Mouse (Mus musculus): ENCODE results near the gene Hsf5. TPM values are rescaled to one million over a fixed set of nuclear protein-coding genes. Genes with fewer than 3 reads are reported as not detected.

The Hsf5 gene
- polyA plus RNA-seq, 2 experiments, result 0.02 TPM; not detected in 1

DNA sequence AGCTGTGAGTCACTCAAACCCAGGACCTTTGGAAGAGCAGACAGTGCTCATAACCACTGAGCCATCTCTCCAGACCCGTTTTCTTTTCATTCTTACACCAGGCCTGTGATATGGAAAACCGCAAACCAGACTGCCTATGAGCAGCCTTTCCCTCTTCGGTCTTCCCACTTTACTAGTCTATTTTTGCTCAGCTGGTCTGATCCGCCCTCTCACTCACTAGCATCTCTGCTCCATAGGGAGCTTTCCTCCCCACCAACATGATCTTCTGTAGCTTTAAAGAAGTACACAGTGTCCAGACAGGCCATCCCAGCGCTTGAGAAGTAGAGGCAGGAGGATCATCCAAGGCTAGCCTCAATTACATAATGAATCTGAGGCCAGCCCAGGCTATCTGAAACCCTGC, 92.0 kb downstream of the Hsf5 start:
- Histone ChIP-seq H3K4me3 (ENCODE audit: insufficient read depth in 1 of 2, low read depth in 2 of 2, low read length in 2 of 2) (no peak overlapping the region), H3K4me2 (ENCODE audit: low read depth) (peak overlapping the region; percentile 57; the same call in 1 of the 2 replicates), H3K27ac (no peak overlapping the region), H3K27me3 (ENCODE audit: control insufficient read depth, insufficient read depth, low read length) (no peaks in the 10 kb centered on the region), H3K9ac (replicated peaks) (no peak overlapping the region), H3K36me3 (replicated peaks; ENCODE audit: control insufficient read depth, insufficient read depth, low read depth) (no peaks in the 10 kb centered on the region), H3K9me3 (ENCODE audit: control insufficient read depth, low read length) (no peaks in the 10 kb centered on the region), H3K4me1 (replicated peaks; ENCODE audit: control insufficient read depth in 2 of 2, insufficient read depth in 2 of 2, low read length in 1 of 2) (peaks cover 45 to 63% of the 10 kb centered on the region in 2 experiments)
- WGBS (ENCODE audit: insufficient replicate concordance), result 70% methylated on average over 5 of the region's 5 CpGs
- ATAC-seq (ENCODE audit: insufficient read depth), result no peak
- no peak for DNase-seq (ENCODE audit: low read depth in 3 of 3, low spot score in 3 of 3)
- TF ChIP-seq CTCF (IDR thresholded peaks at IDR 0.05; ENCODE audit: low read depth) (no peak), EP300 (IDR thresholded peaks at IDR 0.05; ENCODE audit: low read depth) (no peak)

Other genes starting within 250 kb of the Hsf5 start
- 2.0 and 4.0 TPM in 2 replicates for gene Rad51c, start 212.2 kb upstream of the Hsf5 start, polyA plus RNA-seq (2012; rRNA removed)
- 4.3 and 4.4 TPM in 2 replicates for gene Rad51c, start 212.2 kb upstream of the Hsf5 start, polyA plus RNA-seq (2014; fragmentation: Nextera tagmentation; extraction: Ambion mirVana)
- 0.01 and 0.06 TPM in 2 replicates for gene Tex14, start 212.1 kb upstream of the Hsf5 start, polyA plus RNA-seq (2012; rRNA removed)
- not detected in 2 replicates for gene Tex14, start 212.1 kb upstream of the Hsf5 start, polyA plus RNA-seq (2014; fragmentation: Nextera tagmentation; extraction: Ambion mirVana)
- gene Gm11492, start 50.5 kb upstream of the Hsf5 start, polyA plus RNA-seq (2012; rRNA removed), result not detected in 2 replicates
- not detected in 2 replicates for gene Gm11492, start 50.5 kb upstream of the Hsf5 start, polyA plus RNA-seq (2014; fragmentation: Nextera tagmentation; extraction: Ambion mirVana)
- gene Sept4, start 48.3 kb upstream of the Hsf5 start, polyA plus RNA-seq (2012; rRNA removed), result 5.5 and 8.0 TPM in 2 replicates
- 9.1 and 11.2 TPM in 2 replicates for gene Sept4, start 48.3 kb upstream of the Hsf5 start, polyA plus RNA-seq (2014; fragmentation: Nextera tagmentation; extraction: Ambion mirVana)
- 5.7 and 6.5 TPM in 2 replicates for gene Mtmr4, start 25.0 kb upstream of the Hsf5 start, polyA plus RNA-seq (2012; rRNA removed)
- gene Mtmr4, start 25.0 kb upstream of the Hsf5 start, polyA plus RNA-seq (2014; fragmentation: Nextera tagmentation; extraction: Ambion mirVana), result 8.7 and 9.2 TPM in 2 replicates
- 3.5 and 4.2 TPM in 2 replicates for gene Rnf43, start 45.6 kb downstream of the Hsf5 start, polyA plus RNA-seq (2012; rRNA removed)
- 4.5 and 5.0 TPM in 2 replicates for gene Rnf43, start 45.6 kb downstream of the Hsf5 start, polyA plus RNA-seq (2014; fragmentation: Nextera tagmentation; extraction: Ambion mirVana)
- gene Supt4a, start 120.4 kb downstream of the Hsf5 start, polyA plus RNA-seq (2012; rRNA removed), result 111 TPM in 2 replicates
- gene Supt4a, start 120.4 kb downstream of the Hsf5 start, polyA plus RNA-seq (2014; fragmentation: Nextera tagmentation; extraction: Ambion mirVana), result 211 and 214 TPM in 2 replicates
- gene Tspoap1, start 143.4 kb downstream of the Hsf5 start, polyA plus RNA-seq (2012; rRNA removed), result 5.4 and 5.5 TPM in 2 replicates
- gene Tspoap1, start 143.4 kb downstream of the Hsf5 start, polyA plus RNA-seq (2014; fragmentation: Nextera tagmentation; extraction: Ambion mirVana), result 1.1 and 2.4 TPM in 2 replicates
- gene Mpo, start 176.4 kb downstream of the Hsf5 start, polyA plus RNA-seq (2012; rRNA removed), result 142 and 163 TPM in 2 replicates
- 301 and 360 TPM in 2 replicates for gene Mpo, start 176.4 kb downstream of the Hsf5 start, polyA plus RNA-seq (2014; fragmentation: Nextera tagmentation; extraction: Ambion mirVana)
- gene Lpo, start 211.1 kb downstream of the Hsf5 start, polyA plus RNA-seq (2012; rRNA removed), result 0.02 TPM in 1 of 2 replicates, not detected in the other
- gene Lpo, start 211.1 kb downstream of the Hsf5 start, polyA plus RNA-seq (2014; fragmentation: Nextera tagmentation; extraction: Ambion mirVana), result not detected in 2 replicates
- 2.0 and 2.3 TPM in 2 replicates for gene Mks1, start 236.1 kb downstream of the Hsf5 start, polyA plus RNA-seq (2012; rRNA removed)
- 0.71 and 0.86 TPM in 2 replicates for gene Mks1, start 236.1 kb downstream of the Hsf5 start, polyA plus RNA-seq (2014; fragmentation: Nextera tagmentation; extraction: Ambion mirVana)

Data from liver, embryonic 14.5 days (tissue).